Mouse (Mus musculus): ENCODE results near the gene 6430531B16Rik. TPM values are rescaled to one million over a fixed set of nuclear protein-coding genes. Genes with fewer than 3 reads are reported as not detected.

6430531B16Rik gene
- total RNA-seq, 2 experiments from 2014 or later, result not detected

- DNase-seq (ENCODE audit: low spot score in 2 of 2), result no peak
Observed at GRCm38 (mm10) chr7:139971436-139971835, 7.1 kb downstream of the 6430531B16Rik start.

- DNase-seq (ENCODE audit: low spot score in 2 of 2), result no peak
Observed at GRCm38 (mm10) chr7:139970979-139971378, 7.6 kb downstream of the 6430531B16Rik start.

- no peak for DNase-seq (ENCODE audit: low spot score in 2 of 2)
Observed at GRCm38 (mm10) chr7:139970216-139970919, 8.2 kb downstream of the 6430531B16Rik start.

- peak; percentile 76 to 78 for DNase-seq (ENCODE audit: low spot score in 2 of 2)
Observed at GRCm38 (mm10) chr7:139969348-139970130, 9.0 kb downstream of the 6430531B16Rik start.

GRCm38 (mm10) chr7:139968428-139968827, 10.1 kb downstream of the 6430531B16Rik start:
- no peak for DNase-seq (ENCODE audit: low spot score in 2 of 2)

GRCm38 (mm10) chr7:139967175-139967574, 11.4 kb downstream of the 6430531B16Rik start:
- no peak for DNase-seq (ENCODE audit: low spot score in 2 of 2)

GRCm38 (mm10) chr7:139963814-139964213, 14.7 kb downstream of the 6430531B16Rik start:
- DNase-seq (ENCODE audit: low spot score in 2 of 2), result no peak

GRCm38 (mm10) chr7:139961141-139961540, 17.4 kb downstream of the 6430531B16Rik start:
- DNase-seq (ENCODE audit: low spot score in 2 of 2), result peak in 1 of 2 experiments; percentile 59

- DNase-seq (ENCODE audit: low spot score in 2 of 2), result peak in 1 of 2 experiments; percentile 24
Observed at GRCm38 (mm10) chr7:139957958-139958357, 20.6 kb downstream of the 6430531B16Rik start.

- DNase-seq (ENCODE audit: low spot score in 2 of 2), result no peak
Observed at GRCm38 (mm10) chr7:139957437-139957836, 21.1 kb downstream of the 6430531B16Rik start.

- DNase-seq (ENCODE audit: low spot score in 2 of 2), result no peak
Observed at GRCm38 (mm10) chr7:139956658-139957057, 21.9 kb downstream of the 6430531B16Rik start.

- no peak for DNase-seq (ENCODE audit: low spot score in 2 of 2)
Observed at GRCm38 (mm10) chr7:139955505-139955904, 23.1 kb downstream of the 6430531B16Rik start.

GRCm38 (mm10) chr7:139951991-139952633, 26.4 kb downstream of the 6430531B16Rik start:
- DNase-seq (ENCODE audit: low spot score in 2 of 2), result no peak

GRCm38 (mm10) chr7:139951079-139951478, 27.5 kb downstream of the 6430531B16Rik start:
- DNase-seq (ENCODE audit: low spot score in 2 of 2), result no peak

GRCm38 (mm10) chr7:139950283-139950971, 28.1 kb downstream of the 6430531B16Rik start:
- peak; percentile 49 to 52 for DNase-seq (ENCODE audit: low spot score in 2 of 2)

- DNase-seq (ENCODE audit: low spot score in 2 of 2), result peak in 1 of 2 experiments; percentile 48
Observed at GRCm38 (mm10) chr7:139949893-139950282, 28.7 kb downstream of the 6430531B16Rik start.

GRCm38 (mm10) chr7:139946032-139946431, 32.5 kb downstream of the 6430531B16Rik start:
- DNase-seq (ENCODE audit: low spot score in 2 of 2), result no peak

GRCm38 (mm10) chr7:139945516-139945915, 33.0 kb downstream of the 6430531B16Rik start:
- no peak for DNase-seq (ENCODE audit: low spot score in 2 of 2)

GRCm38 (mm10) chr7:139944291-139945240, 34.0 kb downstream of the 6430531B16Rik start:
- DNase-seq (ENCODE audit: low spot score in 2 of 2), result no peak

All from adrenal gland, adult 18-20 months (tissue).